Mouse (Mus musculus) neutrophil, adult 5-6 weeks (primary cell): ENCODE measurements around the gene Scfd2. TPM values are rescaled to one million over a fixed set of nuclear protein-coding genes. Genes with fewer than 3 reads are reported as not detected.

Experiments used
- ATAC-seq: fragments of 151-379, 151-347 bp; 2 replicates; pipeline ENCODE4 v1.8.0; 2017; ENCODE audit warnings: mild to moderate bottlenecking, moderate TSS enrichment; ENCODE audit not compliant: insufficient number of reproducible peaks, poor library complexity, low FRiP score, severe bottlenecking; ENCODE audit errors: extremely low read depth
- total RNA-seq: library from RNA; stranded (forward); fragments of 200-1000 nt; gene quantifications from 2 replicates; pipeline ENCODE4 v1.2.3, GENCODE M21; 2017

Gene Scfd2
- total RNA-seq, 1 experiment from 2014 or later, result 13.2 TPM

DNA sequence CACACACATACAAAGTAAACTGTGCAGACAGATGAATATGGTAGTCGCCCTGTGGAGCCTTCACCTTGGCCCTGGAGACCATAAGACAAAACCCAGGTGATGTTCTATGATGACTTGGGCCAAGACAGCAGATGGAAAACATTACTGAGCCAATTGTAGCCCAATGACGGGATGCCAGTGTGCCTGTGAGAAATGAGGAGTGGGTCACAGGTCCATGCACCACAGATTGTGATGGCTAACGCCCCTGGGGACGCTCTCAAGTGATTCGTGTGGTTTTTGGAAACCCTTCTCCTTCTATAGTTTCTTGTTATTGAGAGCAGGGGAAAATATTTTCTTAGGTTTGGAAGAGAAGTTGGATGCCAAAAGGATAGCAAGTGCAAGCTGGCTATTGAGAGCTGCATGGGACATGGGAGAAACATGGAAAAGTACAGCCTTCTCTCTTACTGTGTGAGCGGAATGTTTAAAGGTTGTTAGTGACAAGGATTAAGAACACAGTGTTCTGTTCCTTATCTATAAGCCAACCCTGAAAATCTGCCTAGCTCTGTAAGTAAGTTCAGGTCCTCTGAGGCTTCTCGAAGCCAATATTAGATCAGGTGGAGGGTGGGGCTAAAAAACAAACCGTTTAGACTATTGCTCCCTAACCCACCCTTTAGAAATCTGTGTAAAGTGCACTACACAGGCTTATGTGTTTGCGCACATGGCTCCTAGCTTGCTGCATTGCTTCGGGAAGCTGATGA lies 210.4 kb downstream of the Scfd2 start:
- no peak for ATAC-seq

DNA sequence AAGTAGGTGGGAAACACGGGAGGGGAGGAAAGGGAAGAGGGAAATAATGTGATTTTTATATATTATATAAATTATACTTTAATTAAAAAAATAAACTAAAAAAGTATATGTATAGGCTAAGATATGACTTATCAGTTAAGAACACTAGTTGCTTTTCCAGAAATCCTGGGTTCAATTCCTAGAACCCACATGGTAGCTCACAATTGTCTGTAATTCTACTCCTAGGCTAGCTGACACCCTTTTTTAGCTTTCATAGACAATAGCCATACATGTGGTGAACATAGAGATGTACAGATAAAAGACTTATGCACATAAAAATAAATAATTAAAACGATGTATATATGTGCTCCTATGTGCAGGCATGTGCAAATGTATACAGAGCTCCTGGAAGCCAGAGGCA lies 212.0 kb downstream of the Scfd2 start:
- ATAC-seq, result no peak

GRCm38 (mm10) chr5:74317174-74317573 lies 214.4 kb downstream of the Scfd2 start:
- ATAC-seq, result no peak

DNA sequence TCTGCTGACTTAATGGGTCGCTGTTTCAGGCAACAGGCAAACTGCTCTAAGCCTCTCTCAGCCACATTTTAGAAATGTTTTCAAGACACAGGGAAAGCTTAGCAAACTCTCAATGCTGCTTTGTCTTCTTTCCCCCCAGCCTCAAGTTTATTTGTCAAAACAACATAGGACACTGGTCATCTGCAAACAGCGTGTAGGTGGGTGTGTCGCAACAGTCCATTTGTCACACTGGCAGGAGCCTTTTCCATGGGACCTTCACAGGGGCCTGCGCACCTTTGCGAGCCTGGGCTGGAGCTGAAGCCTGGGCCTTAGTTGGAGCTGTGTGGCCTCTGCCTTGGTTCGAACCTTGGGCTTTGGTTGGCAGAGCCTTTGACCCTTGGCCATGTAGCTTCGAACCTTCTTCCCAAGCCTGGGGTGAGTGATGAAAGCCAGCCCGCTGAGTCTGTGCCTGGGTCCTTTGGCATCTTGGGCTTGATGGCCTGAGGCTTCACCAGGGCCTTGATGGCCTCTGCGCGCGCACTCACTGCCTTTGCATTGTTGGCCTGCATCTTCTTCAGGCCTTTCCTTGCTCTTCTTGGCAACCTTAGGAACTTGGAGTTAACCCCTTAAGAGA lies 215.1 kb downstream of the Scfd2 start:
- no peak for ATAC-seq

DNA sequence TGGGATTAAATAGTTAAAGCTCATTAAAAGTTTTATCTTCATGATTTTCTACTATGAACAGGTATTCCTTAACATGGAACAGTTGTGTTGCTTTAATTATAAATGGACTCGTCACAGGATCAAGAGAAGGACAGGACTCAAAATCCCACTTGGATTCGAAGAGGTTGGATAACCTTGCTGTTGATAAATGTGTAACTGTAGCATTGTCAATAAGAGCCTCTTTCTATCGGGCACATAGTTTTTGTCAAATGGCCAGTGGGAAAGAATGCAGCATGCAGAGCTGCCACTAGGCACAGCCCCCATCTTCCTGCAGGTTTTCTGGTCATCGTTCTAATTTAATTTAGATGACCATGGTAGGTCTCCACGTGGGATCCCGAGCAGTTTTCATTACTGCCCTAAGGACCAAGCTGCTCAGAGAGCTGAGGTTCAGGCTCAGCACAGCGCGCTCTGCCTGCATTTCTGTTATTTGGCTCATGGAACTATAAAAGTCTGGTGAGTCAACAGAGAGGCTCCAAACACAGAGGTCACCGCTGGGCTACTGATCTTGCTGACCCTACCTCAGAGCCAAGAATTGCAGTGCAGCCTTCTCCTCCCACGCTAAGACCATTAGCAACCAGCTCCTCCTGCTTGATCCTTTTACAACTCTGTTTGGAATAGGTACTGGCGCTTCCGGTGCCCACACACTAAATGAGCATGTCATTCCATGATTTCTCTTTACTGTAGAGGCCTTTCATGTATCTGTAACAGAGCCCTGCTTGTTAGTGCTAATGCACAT lies 215.9 kb downstream of the Scfd2 start:
- no peak for ATAC-seq

DNA sequence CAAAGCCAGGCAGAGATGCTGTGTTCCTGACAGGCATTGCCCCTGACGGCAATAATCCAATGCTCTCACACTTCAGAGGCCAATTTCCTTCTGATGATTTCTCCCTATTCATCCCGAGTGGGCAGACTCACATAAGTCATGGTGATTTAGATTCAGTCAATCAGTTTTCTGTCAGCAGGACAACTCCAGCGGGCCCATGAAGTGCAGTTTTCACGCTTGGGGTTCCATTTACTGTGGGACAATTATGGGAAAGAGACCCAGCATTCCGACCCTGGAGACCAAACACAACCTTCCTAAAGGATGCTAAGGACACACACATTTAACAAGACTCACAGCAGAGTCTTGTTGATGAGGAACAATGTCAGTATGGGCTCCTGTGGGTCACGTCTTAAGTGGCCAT lies 217.1 kb downstream of the Scfd2 start:
- no peak for ATAC-seq

GRCm38 (mm10) chr5:74313542-74313941 lies 218.0 kb downstream of the Scfd2 start:
- ATAC-seq, result no peak

GRCm38 (mm10) chr5:74311865-74312264 lies 219.7 kb downstream of the Scfd2 start:
- ATAC-seq, result no peak

- ATAC-seq, result no peak
These were observed 220.2 kb downstream of the Scfd2 start for GRCm38 (mm10) chr5:74311200-74311825.

DNA sequence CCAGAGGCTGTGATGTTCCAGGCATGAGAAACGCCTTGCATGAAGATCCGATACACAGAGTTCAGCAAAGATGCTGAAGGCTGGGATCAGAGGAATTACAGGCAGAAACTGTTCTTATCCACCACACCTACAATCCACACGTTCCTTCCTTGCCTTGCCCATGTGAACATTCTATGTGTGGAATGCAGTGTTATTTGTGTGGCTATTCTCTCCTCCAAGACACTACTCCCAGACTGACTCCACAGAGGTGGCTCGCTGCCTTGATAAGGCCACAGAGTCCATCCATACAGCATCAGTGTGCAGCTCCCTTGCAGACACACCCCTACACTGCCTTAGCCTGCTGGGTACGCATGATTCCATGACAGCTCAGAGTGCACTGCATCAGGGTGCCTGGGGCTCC lies 221.5 kb downstream of the Scfd2 start:
- ATAC-seq, result no peak

- no peak for ATAC-seq
These were observed 224.3 kb downstream of the Scfd2 start for GRCm38 (mm10) chr5:74307242-74307641.

DNA sequence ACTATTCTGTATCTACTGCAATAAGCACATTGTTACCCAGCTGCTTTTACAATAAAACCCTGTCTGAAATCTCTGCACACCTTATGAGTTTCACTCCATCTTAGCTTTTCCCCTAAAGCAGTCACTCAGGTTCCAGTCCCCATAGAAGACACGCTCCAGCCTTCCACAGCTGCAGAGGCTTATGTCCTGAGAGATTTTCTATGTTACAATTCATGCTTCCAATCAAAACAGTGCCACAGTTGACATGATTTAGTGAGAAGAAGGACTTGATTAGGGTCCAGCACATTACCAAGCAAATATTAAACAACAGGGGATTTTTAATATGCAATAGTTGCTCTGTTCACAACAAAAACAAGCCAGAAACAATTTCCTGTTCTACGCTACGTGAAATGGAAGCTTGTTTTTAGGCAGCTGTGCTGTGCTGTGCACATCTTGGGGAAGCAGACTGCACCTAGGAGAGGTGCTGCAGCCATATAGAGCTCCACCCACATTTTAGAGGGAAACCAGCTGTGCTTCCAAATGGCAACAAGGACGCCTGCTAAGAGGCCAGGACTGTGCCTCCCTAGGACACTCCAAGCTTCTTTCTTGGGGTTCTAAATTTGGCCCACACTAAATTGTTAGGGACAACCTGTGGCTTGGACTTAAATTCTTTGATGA lies 225.9 kb downstream of the Scfd2 start:
- ATAC-seq, result no peak

GRCm38 (mm10) chr5:74304767-74305166 lies 226.8 kb downstream of the Scfd2 start:
- no peak for ATAC-seq

DNA sequence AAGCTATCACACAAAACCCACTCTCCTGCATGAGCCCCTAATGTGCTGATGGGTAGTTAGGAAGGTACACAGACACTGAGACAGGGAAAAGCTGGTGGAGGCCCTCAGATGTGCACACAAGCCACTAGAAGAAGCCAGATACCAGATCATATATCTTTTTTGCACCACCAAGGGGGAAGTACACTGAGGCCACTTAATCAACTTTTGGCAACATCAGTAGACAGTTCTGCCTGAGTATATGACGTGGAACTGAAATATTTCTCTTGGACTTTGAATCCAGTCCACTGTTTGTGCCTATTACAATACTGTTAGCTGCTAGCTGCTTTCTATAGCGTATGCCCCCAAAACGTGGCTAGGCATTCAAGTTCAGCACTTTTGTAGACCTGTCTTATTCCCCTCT lies 229.2 kb downstream of the Scfd2 start:
- no peak for ATAC-seq

- no peak for ATAC-seq
These were observed 230.1 kb downstream of the Scfd2 start for GRCm38 (mm10) chr5:74301443-74301842.

- ATAC-seq, result no peak
These were observed 230.6 kb downstream of the Scfd2 start for GRCm38 (mm10) chr5:74300931-74301330.

GRCm38 (mm10) chr5:74300140-74300539 lies 231.4 kb downstream of the Scfd2 start:
- ATAC-seq, result no peak

DNA sequence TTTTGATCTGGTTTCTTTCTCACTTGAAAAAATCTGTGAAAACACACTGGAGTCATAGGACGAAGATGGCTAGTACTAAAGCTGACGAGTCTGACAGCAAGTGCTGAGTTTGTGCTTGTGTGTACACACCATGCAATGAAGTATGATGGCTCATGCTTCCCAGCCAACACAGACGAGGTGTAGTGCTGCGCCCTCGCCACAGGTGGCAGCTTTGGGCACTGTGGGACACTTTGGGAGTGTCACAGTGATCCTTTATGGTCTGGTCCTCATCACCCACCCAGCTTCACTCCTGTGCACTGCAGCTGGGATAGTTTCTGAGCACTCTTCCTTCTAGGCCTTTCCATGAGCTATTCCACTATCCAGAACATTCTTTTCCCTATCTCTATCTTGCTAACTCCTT lies 234.4 kb downstream of the Scfd2 start:
- no peak for ATAC-seq

DNA sequence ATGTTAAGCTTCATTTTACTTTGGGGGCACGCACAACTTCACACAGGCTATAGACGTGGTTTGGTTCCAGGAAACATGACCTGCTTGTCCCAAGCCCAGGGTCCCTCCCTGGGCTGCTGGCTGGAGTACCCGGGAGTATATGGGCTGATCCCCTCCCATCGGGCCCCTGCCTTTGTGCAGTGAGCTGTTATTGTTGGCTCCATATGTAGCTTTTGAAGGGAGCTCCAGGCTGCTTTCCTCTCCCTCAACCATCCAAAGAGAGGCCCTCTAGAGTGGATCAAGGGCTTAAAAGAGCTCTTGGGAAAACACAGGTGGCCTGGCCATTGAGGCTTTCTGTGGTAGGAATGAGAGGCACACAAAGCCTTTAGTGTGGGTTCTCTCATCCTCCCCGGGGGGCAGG lies 235.5 kb downstream of the Scfd2 start:
- no peak for ATAC-seq
